Mouse (Mus musculus) midbrain, postnatal 0 days (tissue): ENCODE results near the gene Fam163b. TPM values are rescaled to one million over a fixed set of nuclear protein-coding genes. Genes with fewer than 3 reads are reported as not detected.

ENCODE experiments used
- ATAC-seq: fragments of 200-750 bp; cut with Nextera tagmentation; 2 replicates; pipeline ENCODE4 v1.8.0; 2017; ENCODE audit warnings: moderate number of reproducible peaks, mild to moderate bottlenecking, moderate TSS enrichment, moderate library complexity; ENCODE audit not compliant: low FRiP score
- DNase-seq: peaks from one replicate; pipeline ENCODE4 v3.0.0-alpha.2; 2015; ENCODE audit warnings: low spot score
- H3K27ac ChIP-seq: fragments of 300-500 bp; sonication (generic); 2 replicates; pipeline ENCODE4 v1.5.1; 2014; ENCODE audit warnings: low read depth, mild to moderate bottlenecking, low read length, mixed read lengths
- H3K27me3 ChIP-seq: fragments of 300-500 bp; sonication (generic); 2 replicates; pipeline ENCODE4 v1.6.1; 2014; ENCODE audit warnings: low read length, control low read depth, mixed read lengths; ENCODE audit not compliant: insufficient read depth
- H3K36me3 ChIP-seq: fragments of 300-500 bp; sonication (generic); 2 replicates; pipeline ENCODE4 v1.6.1; 2014; ENCODE audit warnings: low read length, control low read depth, mixed read lengths; ENCODE audit not compliant: insufficient read depth
- H3K4me1 ChIP-seq: fragments of 300-500 bp; sonication (generic); 2 replicates; pipeline ENCODE4 v1.6.1; 2014; ENCODE audit warnings: mild to moderate bottlenecking, control low read depth, antibody characterized with exemption, low read length, mixed read lengths; ENCODE audit not compliant: insufficient read depth
- H3K4me2 ChIP-seq: fragments of 300-500 bp; sonication (generic); 2 replicates; pipeline ENCODE4 v1.6.1; 2014; ENCODE audit warnings: low read depth, mild to moderate bottlenecking, low read length, mixed read lengths; ENCODE audit not compliant: poor library complexity, severe bottlenecking
- H3K4me3 ChIP-seq: fragments of 300-500 bp; sonication (generic); 2 replicates; pipeline ENCODE4 v1.5.1; 2014; ENCODE audit warnings: low read depth, mild to moderate bottlenecking, low read length, moderate library complexity
- H3K9ac ChIP-seq: fragments of 300-500 bp; sonication (generic); replicated peaks from 2 replicates; pipeline ENCODE4 v1.6.1; 2014; ENCODE audit warnings: mild to moderate bottlenecking, low read length, moderate library complexity, mixed read lengths; ENCODE audit not compliant: poor library complexity, severe bottlenecking
- H3K9me3 ChIP-seq: fragments of 300-500 bp; sonication (generic); 2 replicates; pipeline ENCODE4 v1.6.1; 2016; ENCODE audit warnings: low read length, control low read depth
- CTCF ChIP-seq: IDR thresholded peaks from 2 replicates; pipeline ENCODE4 v1.5.1; 2016; ENCODE audit warnings: antibody characterized with exemption, mild to moderate bottlenecking
- WGBS: fragments of 180-500 bp; shearing (Covaris S2); extraction: QIAGEN DNeasy Blood & Tissue Kit; methylation state at CpG from one replicate; pipeline ENCODE4 v1.1.7; 2014; 5-methylcytosine and 5-hydroxymethylcytosine counted together
- polyA plus RNA-seq: library from polyadenylated mRNA; unstranded; fragments of >200 nt; fragmentation: Nextera tagmentation; extraction: Ambion mirVana; gene quantifications from 2 replicates; pipeline ENCODE4 v1.2.1, GENCODE M21; 2015
- total RNA-seq: library from RNA; depleted of rRNA; stranded (reverse); fragments of >200 nt; gene quantifications from 2 replicates; pipeline ENCODE4 v1.2.3, GENCODE M21; 2014

The Fam163b gene
- total and polyA plus RNA-seq, 2 experiments from 2014 or later: 8.4 to 13.0 TPM

DNA sequence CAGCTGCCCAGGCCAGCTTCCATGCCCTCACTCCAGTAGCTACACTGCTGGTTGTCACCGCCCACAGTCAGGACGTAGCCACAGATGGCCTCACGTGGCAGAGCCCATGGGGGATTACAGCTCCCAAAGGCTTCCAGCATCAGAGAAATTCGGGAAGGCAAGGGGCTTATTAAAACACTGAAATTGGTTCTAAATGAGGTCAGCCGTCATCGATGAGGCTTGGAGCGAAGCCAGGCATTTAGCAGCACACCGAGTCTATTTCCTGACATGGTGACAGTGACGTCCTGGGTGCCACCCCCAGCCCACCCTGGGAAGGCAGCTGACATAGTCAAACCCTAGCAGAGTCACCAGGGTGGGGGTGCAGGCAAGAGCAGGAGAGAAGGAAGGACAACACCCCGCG lies 20.4 kb upstream of the Fam163b start:
- ATAC-seq (no peak), DNase-seq (peak; percentile 43)
- Histone ChIP-seq H3K4me1 (no peaks in the 10 kb centered on the region; the same call in 1 of the 2 replicates), H3K9ac (no peak overlapping the region), H3K27me3 (no peaks in the 10 kb centered on the region), H3K4me3 (no peak overlapping the region), H3K36me3 (no peaks in the 10 kb centered on the region), H3K4me2 (no peak overlapping the region), H3K9me3 (no peaks in the 10 kb centered on the region), H3K27ac (no peak overlapping the region)
- TF ChIP-seq CTCF: no peak
- 46% methylated on average over 11 of the region's 11 CpGs for WGBS

DNA sequence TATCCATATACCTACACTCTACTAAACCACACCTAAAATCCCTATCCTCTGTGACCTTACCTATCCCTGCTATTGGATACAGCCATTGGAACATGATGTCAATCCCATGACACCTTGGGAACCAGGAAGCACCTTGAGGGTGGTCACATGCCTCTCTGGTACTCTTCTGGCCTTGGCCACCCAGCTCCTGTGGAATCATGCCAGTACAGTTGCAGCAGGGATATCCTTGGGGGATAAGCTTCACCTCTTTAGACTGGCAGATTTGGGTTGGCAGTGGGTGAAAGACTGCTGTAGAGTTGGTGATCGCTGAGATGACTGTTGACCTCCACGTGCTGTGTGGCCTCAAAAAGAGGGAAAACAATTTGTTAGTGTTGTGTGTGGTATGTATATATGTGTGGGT lies 19.2 kb upstream of the Fam163b start:
- ATAC-seq: no peak
- 80% methylated on average over 2 of the region's 2 CpGs for WGBS

DNA sequence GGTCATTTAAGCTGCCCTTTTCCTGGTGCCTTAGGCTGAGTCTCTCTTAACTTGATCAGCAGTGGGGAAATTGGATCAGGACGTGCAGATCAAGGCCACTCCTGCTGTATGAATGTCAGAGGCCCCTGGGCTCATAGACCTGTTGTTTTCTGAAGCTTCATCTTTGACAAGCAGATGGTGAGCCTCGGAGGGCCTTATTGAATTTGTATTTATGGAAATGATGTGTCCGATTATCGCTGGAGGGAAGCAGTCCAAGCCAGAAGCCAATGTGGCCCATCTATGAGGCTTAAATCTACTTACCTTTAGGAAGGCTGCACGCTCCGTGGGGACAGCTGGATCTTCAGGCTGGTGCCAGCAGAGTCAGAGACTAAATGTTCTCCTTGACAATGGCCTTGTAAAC lies 14.3 kb upstream of the Fam163b start:
- 35% methylated on average over 6 of the region's 6 CpGs for WGBS
- Histone ChIP-seq H3K9ac (no peak overlapping the region), H3K4me2 (no peak overlapping the region), H3K9me3 (no peaks in the 10 kb centered on the region), H3K36me3 (no peaks in the 10 kb centered on the region), H3K27ac (no peak overlapping the region), H3K4me1 (no peaks in the 10 kb centered on the region), H3K4me3 (no peak overlapping the region), H3K27me3 (no peaks in the 10 kb centered on the region)
- TF ChIP-seq CTCF: no peak
- DNase-seq (no peak), ATAC-seq (no peak)

More for the DNA sequence above, 19.2 kb upstream of the Fam163b start:
- no peak overlapping the region for H3K9ac ChIP-seq
- no peaks in the 10 kb centered on the region for H3K27me3 ChIP-seq
- no peaks in the 10 kb centered on the region for H3K4me1 ChIP-seq
- H3K4me2 ChIP-seq: no peak overlapping the region
- H3K36me3 ChIP-seq: no peaks in the 10 kb centered on the region
- TF ChIP-seq CTCF: no peak
- H3K4me3 ChIP-seq: no peak overlapping the region
- no peaks in the 10 kb centered on the region for H3K9me3 ChIP-seq
- H3K27ac ChIP-seq: no peak overlapping the region
- DNase-seq: no peak

DNA sequence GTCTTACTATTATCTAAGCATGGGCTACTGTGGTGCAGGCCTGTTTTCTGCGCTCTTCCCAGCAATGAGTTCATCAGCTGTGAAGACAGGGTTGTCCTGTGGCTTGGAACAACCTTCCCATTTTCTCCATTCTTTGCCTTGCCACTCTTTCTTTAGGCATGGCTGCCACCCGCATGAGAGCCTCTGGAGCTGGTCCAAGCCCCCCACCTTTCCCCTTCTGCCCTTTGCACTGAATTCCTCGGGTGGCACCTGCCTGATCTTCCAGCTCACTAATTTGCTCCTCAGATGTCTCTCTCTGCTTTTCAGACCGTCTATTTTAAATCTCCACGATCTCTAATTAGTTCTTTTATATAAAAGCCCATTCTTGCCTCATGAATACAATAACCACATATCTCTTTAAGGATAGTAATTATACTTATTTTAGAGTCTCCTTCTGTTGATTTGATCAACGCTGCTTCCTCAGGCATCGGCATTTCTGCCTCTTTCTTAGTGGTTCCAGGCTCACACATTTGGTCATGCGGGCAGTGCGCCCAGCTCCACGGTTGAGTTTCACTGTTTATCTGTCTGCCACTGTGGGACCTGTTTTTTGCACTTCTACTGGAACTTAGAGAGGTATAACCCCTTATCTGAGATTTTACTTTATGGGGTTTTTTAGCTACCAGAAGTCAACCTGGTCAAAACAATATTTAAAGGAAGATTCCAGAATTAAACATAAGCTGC lies 12.3 kb upstream of the Fam163b start:
- H3K36me3 ChIP-seq: no peaks in the 10 kb centered on the region
- no peak overlapping the region for H3K27ac ChIP-seq
- TF ChIP-seq CTCF: no peak
- no peak overlapping the region for H3K4me2 ChIP-seq
- no peaks in the 10 kb centered on the region for H3K27me3 ChIP-seq
- H3K9ac ChIP-seq: no peak overlapping the region
- WGBS: 75% methylated on average over 10 of the region's 10 CpGs
- H3K9me3 ChIP-seq: no peaks in the 10 kb centered on the region
- H3K4me3 ChIP-seq: no peak overlapping the region
- H3K4me1 ChIP-seq: no peaks in the 10 kb centered on the region
- DNase-seq (no peak), ATAC-seq (no peak)

DNA sequence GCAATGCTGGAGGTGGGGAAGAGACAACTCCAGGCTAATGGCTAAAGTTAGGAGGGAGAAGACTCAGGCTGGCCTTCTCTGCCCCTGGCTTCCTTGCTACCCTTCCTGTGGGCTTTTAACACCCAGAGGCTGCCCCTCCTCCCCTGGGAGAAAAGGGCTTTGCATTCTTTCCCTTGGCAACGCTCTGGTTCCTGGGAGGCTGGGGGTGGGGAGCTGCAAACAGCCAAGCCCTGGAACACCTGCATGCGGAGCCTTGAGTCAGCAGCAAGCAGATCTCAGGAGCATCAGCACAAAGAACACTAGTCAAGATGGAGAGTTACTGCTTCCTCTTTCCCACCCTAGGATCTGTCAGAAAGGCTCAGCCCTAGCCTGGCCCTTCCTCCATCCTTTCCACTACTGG lies 7.2 kb upstream of the Fam163b start:
- Histone ChIP-seq H3K27me3 (no peaks in the 10 kb centered on the region), H3K4me2 (no peak overlapping the region), H3K4me3 (no peak overlapping the region), H3K27ac (no peak overlapping the region), H3K9me3 (no peaks in the 10 kb centered on the region), H3K9ac (no peak overlapping the region), H3K4me1 (peaks cover 3% of the 10 kb centered on the region), H3K36me3 (no peaks in the 10 kb centered on the region)
- TF ChIP-seq CTCF: no peak
- ATAC-seq (no peak), DNase-seq (no peak)
- WGBS: 19% methylated on average over 2 of the region's 2 CpGs

DNA sequence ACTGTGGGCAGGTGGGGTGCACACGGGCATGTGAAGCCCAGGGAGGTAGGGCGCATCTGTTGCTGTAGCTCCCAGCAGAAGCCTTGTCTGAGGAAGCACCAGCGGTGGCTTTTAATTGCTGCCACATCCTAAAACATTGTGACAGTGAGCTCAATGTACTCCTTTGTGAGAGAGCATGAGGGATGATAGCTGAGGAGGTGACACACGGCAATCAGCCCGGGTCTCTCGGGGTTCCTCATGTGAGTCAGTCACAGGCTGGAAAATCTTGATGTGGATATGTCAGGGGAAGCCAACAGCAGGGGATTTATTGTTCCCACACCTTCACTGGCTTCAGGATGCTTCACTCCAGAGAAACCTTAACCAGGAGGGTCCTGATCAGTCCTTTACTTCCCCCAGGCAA lies 4.5 kb upstream of the Fam163b start:
- Histone ChIP-seq H3K9me3 (no peaks in the 10 kb centered on the region), H3K36me3 (no peaks in the 10 kb centered on the region), H3K4me2 (no peak overlapping the region), H3K4me3 (no peak overlapping the region), H3K27me3 (no peaks in the 10 kb centered on the region), H3K27ac (no peak overlapping the region), H3K9ac (no peak overlapping the region), H3K4me1 (peaks cover 3% of the 10 kb centered on the region)
- TF ChIP-seq CTCF: no peak
- DNase-seq (no peak), ATAC-seq (no peak)
- 78% methylated on average over 6 of the region's 6 CpGs for WGBS
